Mouse (Mus musculus) embryo, embryonic 10 days (tissue): ENCODE measurements at regions not wholly inside any gene's neighbourhood (a gene's known extent, or its start where the extent isn't known, plus 50 kb on each side); places are given as distances from the start of the nearest gene placed in this dataset.

Experiments used
- DNase-seq: peaks from one replicate; pipeline ENCODE4 v3.0.0-alpha.2; 2015; ENCODE audit warnings: low spot score

DNA sequence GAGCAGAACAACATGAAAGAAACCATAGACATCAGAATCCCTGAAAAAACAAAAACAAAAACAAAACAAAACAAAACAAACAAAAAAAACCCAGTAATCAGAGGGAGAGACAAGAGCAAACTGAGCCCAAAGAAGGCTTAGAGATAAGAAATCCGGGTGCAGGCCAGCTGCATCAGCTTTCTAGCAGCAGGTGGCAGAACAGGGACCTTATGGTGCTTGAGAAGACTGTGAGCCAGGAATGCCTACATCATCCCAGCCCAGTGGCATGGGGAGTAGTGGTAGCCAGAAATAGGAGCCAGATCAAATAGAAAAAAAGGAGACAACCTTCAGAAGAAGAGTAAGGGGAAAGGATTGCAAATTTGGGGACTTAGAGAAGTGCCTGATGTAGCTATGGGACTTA, 152.8 kb downstream of the Diras2 start:
- DNase-seq: no peak

DNA sequence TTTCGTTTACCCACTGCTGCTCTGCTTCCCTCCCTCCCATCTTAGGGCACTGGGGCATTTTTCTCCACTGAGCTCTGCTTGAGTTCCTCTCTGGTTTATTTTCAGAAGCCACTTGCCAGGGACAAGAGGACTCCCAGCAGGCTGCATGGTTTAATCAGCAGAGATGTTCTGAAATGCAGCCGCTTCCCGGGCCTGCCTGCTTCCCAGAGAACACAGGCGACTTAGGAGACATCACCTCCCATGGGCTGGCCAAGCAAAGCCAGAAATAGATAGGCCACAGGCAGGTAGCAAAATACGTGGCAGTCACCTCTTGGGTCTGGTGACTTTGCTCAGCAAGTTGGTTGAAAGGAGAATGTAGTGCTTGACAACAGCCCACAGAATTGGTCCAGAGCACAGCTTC, 141.8 kb downstream of the Diras2 start:
- DNase-seq: no peak

DNA sequence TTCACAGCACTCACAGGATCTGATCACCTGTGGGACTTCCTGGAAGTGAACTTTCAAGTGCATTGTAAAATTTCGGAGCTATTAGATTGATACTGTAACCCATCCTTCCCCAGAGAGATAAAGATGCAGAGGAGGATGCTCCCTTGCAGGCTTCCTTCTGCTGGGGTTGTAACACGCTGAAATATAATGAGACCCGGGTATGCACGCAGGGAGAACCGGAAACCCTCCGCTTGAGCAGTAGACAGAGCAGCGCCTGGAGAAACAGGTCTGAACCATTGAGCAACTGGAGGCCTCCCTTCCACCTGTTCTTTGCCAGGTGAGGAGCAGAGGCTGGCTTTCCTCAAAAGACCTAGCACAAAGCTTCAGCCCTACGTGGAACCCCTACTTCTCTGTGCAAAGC, 135.3 kb downstream of the Diras2 start:
- DNase-seq: no peak

DNA sequence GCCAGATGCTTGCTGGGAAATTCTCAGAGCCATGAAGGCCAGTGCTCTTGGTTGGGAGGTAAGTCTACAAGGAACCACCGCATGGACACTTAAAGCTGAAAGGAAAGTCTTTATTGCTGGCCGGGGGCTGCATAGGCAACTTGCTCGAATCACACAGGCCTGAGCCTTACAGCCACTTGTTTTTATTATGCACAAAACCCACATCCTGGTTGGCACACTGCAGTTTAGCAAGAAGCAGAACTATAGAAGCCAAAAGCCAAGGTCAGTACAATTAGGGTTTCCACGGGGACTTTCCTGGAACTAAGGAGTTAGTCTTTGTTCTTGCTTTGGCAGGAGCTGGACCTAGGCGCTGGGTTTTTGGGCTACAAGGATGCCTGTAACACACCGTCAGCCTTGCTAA, 132.7 kb downstream of the Diras2 start:
- no peak for DNase-seq

DNA sequence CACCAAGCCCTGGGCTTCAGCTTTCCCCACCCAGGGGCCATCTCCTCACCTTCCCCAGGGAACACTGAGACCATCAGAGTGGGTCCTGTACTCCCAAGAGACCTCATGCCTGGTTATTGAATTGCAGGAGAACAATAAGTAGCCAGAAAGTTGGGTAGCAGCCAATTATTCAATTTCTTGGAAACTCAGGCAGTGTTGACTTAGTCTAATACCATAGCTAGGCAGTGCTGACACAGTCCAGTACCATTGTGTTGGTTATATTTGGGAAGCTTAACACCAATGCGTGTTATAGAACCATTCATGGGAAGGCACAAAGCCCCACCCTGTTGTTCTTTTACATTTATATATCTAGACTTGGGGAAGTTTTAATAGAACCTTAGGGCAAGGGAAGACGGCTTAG, 131.9 kb downstream of the Diras2 start:
- no peak for DNase-seq

DNA sequence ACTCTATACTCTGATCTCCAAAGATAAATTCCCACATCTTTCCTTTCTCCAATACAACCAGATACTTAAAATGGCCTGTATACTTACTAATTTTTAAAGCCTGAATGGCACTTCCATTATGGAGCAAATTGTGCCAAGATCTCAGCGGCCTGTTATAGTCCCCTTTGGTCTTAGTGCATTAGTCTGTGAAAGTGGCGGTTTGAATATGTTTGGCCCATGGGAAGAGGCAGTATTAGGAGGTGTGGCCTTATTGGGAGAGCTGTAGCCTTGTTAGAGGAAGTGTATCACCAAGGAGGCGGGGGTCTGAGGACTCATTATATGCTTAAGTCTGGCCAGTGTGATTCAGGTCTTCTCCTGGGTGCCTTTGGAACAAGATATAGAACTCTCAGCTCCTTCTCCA, 127.3 kb downstream of the Diras2 start:
- DNase-seq: no peak

DNA sequence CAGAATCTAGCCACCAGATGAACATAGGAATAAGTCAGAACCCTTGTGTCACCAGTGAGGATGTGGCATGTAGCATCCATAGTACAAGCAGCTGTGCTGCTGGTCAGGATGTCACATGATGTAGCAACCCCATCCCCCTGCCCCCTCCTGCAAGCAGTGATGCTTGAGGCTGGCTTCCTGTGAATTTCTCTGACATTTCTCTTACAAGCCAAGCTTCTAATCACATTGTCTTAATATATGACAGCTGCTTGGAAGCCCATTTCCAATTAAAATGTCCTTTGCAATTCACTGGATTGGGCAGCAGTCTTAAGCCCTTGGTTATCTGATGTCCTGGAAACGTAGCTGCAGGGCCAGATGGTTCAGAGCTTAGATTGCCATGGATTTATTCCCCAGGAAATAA, 114.8 kb downstream of the Diras2 start:
- no peak for DNase-seq

DNA sequence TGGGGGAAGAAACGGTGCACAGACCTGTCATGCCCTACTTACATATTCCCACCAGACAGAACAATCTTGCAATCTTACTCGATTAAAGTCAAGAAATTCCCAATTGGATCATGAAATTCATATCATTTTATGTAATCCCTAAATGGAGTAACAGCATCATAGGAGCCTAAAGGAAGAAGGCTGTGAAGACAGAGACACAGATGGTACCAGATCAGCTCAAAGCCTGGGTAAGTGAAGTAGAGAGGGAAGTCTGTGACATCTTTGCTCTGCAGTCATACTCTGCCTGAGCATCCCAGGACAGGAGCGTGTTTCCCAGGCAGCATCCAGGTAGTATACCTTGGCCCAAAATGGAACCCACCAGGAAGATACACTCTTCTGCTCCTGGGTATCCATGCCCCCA, 108.6 kb downstream of the Diras2 start:
- no peak for DNase-seq

DNA sequence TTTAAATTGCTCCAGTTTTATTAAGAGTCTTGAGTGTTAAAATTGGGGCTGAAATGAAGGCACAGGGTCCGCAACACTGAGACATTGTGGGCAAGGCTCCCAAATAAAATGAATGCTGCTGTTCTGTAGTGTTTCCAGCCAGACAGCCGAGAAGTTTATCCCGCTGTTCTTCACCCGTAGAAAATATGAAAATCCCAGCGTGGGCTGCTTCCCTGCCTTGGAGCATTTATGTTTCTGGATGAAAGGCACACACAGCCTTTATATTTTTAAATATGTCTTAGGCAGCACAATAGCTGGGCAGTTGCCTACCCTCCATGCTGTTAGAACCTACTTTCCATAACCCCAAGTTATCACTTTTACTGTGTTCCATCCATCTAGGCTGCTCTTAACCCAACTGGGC, 102.6 kb downstream of the Diras2 start:
- DNase-seq: no peak

DNA sequence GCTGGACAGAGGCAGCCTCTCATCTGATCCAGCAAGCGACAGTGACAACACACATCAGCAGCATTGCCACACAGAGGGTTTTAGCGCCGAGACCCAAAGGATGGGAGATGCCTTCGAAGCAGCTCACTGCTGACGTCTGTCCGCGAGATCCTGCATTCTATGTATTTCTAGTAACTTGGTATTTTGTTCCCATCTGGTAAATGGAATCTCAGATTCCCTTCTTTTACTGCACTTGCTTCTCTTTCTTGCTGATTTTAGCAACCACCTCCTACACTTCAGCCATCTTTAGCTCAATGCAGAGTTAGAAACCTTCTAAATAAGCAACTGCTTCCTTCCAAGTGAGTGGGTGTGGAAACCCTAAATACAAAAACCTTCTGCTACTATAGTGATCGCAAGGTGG, 94.3 kb downstream of the Diras2 start:
- DNase-seq: no peak

DNA sequence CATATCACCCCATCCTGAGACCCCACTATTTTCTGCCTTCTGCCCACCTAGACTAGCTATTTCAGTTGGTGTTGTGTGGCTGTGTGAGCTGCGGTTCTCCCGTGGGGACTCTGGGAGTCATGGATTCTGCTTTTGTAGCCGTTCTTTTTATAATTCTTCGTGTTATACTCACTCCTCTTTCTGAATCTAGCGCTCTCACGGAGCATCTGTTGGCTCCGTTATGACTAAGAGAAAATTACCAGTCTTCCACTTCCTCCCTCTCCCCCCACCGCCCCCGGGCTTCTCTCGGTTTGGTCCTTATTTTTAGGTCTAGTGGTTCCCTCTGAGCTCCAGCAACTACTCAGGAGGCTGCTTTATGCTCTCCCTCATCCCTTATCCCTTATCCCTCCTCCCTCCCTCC, 85.6 kb downstream of the Diras2 start:
- DNase-seq: no peak

DNA sequence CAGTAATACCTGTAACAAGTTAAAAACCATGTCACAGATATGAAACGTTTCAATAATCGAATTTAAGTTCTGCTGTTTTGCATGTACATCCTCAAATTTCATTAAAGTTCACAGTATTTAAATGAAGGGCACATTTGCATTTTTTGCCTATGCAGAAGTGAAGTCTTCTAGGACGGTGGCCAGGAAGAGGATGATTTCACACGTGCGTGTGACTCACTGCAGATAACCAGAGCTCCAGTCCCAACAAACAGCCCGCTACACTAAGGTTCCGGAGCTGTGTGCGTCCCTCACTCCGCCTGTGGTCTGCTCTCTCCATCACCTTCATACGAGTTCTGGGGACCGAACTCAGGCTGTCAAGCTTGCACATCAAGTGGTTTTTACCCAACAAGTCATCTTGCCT, 82.2 kb downstream of the Diras2 start:
- DNase-seq: no peak

DNA sequence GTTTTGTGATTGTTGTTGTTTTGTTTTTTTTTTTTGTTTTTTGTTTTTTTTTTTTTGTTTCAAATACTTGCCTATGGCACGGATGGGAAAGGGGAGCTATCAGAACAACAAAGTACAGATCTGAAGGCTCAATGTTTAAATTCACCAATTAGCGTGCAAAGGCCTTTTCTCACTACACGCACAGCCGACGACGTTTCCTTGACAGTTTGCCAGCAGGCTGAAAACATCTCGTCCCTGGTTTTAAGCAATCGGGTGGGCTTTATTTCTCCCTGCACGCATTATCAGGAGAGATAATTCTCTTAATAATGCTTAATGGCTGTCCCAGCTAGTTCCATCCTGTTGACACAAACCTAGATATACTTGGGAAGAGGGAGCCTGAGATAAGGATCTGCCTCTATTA, 79.6 kb downstream of the Diras2 start:
- no peak for DNase-seq

DNA sequence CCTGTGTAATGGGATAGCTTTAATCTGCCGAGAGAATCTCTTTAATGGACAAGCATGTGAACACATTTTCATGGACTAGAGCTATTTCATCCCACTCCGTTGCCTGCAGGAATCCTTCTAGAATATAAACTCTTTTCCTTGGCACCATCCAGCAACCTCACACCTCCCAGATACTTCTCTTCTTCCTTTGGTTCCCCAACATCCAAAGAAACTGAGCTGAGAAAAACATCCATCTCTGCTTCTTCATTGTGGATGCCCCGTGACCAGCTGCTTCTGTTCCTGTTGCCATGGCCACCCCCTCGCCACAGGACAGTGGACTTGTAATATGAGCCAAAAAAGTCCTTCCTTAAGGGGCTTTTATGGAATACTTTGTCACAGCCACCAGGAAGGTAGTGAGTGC, 78.8 kb downstream of the Diras2 start:
- DNase-seq: peak; percentile 35
